Mouse (Mus musculus) monocyte, adult 5-6 weeks (primary cell): ENCODE measurements around the gene Cxcl13. TPM values are rescaled to one million over a fixed set of nuclear protein-coding genes. Genes with fewer than 3 reads are reported as not detected.

Experiments
- ATAC-seq: fragments of 153-309, 156-312 bp; replicated peaks from 2 replicates; pipeline ENCODE4 v1.8.0; 2017; ENCODE audit warnings: mild to moderate bottlenecking; ENCODE audit not compliant: low TSS enrichment, insufficient number of reproducible peaks, severe bottlenecking, poor library complexity, low FRiP score
- total RNA-seq: library from RNA; stranded (forward); fragments of 200-1000, 200-491, 200-594 nt; gene quantifications from 3 replicates; pipeline ENCODE4 v1.2.3, GENCODE M21; 2017

The Cxcl13 gene
- total RNA-seq: not detected in 3 replicates

DNA sequence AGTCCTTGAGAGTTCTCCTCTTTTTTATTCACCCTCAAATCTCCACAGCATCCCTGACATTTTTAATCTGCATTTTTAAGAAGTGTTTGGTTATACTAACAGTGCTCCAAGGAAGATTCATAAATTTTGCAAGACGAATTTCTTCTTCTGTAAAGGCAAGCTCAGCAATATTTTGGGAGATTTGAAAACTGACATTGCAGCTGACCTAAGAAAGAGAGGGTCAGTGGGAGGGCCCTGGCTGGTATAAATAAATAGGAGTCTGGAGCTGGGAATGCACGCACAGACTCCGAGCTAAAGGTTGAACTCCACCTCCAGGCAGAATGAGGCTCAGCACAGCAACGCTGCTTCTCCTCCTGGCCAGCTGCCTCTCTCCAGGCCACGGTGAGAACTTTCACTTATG lies at the start of gene Cxcl13:
Cxcl13 (plus strand) TSS at position 301 of the 400 bp plus-strand sequence.
- no peak for ATAC-seq

- ATAC-seq: no peak
Measured at GRCm38 (mm10) chr5:95911006-95911405, 45.7 kb upstream of the Cxcl13 start.

DNA sequence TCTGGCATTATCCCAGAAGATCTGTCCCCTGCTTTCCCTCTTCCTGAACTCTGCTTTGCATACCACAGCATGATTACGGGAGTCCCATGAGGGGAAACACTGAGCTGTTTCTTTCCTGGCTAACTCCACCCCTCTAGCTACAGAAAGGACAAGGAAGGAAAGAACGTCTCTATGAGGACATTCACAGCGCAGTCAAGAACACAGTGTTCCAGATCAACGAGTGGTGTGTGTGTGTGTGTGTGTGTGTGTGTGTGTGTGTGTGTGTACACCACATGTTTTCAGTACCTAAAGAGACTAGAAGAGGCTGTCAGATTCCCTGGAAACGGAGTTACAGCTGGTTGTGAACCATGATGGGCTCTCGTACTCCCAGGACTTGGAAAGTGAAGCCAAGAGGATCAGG lies 38.3 kb upstream of the Cxcl13 start:
- ATAC-seq: no peak

GRCm38 (mm10) chr5:95924023-95924422 lies 32.7 kb upstream of the Cxcl13 start:
- no peak for ATAC-seq

GRCm38 (mm10) chr5:95925204-95925930 lies 31.4 kb upstream of the Cxcl13 start:
- no peak for ATAC-seq

GRCm38 (mm10) chr5:95925931-95926263 lies 30.9 kb upstream of the Cxcl13 start:
- no peak for ATAC-seq

DNA sequence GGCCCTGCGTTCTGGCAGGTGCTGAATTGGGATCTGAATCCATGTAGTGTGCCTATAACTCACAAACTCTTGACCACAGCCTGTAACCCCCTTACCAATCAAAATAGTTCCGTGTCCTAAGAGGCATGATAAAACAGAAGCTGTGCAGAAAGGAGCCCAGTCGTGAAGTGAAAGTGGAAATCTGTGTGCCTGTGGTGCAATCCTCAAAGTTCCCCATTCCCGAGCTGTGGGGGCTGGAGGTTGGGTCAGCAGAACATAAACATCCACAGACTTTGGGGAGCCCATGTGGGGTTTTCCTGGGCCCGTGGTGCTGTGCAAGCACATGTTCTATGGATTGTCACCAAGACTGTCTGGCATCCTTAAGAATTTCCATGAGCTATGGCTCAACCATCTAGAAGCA lies 21.7 kb upstream of the Cxcl13 start:
- ATAC-seq: no peak

DNA sequence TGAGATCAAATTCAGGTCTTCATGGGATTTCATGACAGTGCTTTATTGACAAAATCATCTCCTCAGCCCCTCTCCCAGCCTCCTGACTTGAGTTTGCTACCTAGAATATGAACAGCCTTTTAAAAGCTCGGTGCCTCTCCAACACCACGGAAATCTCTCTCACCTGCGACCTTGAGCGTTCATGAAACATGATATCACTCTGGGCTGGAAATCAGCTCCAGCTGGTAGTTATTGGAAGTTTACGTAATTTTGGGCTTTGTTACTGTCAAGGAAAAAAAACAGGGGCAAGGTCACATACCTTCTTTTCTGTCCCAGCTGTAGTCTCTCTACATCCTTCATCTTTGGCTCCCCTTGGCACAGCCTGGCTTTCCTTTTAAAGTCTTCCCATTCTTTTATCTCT lies 20.7 kb upstream of the Cxcl13 start:
- no peak for ATAC-seq

- ATAC-seq: no peak
Measured at GRCm38 (mm10) chr5:95937129-95937528, 19.6 kb upstream of the Cxcl13 start.

- ATAC-seq: no peak
Measured at GRCm38 (mm10) chr5:95938044-95938625, 18.6 kb upstream of the Cxcl13 start.

DNA sequence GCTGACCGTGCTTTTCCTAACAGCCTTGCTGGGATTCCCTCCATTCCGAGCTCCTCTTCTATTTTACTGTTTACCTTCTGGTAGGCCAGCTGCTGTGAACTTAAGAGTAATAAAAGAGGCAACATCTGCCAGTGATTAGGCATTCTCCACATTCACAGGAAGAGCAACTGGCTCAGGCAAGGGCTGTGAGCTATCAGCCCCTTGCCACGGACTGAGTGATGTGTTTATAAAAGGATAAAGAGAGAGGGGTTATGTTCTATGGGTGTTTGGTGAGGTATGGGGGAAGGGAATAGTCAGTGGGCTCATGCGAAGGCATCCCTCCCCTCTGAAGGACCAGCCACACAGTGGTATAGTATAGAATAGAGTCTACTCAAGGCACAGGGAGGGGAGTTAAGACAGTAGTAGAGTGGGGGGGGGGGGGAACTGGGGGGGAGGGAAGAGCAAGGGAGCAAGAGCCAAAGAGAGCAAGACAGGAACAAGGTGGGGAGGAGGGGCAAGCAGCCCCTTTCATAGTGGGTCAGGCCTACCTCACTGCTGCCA lies 16.0 kb upstream of the Cxcl13 start:
- no peak for ATAC-seq

DNA sequence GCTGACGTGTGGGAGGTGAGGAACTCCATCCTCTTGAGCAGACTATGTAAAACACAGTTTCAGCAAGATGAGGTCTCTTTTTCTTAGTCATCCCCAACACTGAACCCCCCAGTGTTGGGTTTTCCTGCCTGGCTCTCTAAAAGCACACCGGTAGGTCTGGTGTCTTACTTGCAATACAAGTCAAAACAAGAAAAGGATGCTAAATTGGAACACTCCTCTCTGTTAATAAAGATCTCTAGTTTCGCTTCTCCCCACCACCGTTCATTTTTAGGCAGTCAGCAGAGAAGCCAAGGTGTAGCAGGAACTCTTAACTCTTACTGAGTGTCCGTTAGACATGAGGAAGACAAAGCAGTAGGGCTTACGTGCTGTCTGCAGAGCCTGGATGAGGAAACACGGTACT lies 15.2 kb upstream of the Cxcl13 start:
- no peak for ATAC-seq

- ATAC-seq: no peak
Measured at GRCm38 (mm10) chr5:95945120-95945519, 11.6 kb upstream of the Cxcl13 start.

DNA sequence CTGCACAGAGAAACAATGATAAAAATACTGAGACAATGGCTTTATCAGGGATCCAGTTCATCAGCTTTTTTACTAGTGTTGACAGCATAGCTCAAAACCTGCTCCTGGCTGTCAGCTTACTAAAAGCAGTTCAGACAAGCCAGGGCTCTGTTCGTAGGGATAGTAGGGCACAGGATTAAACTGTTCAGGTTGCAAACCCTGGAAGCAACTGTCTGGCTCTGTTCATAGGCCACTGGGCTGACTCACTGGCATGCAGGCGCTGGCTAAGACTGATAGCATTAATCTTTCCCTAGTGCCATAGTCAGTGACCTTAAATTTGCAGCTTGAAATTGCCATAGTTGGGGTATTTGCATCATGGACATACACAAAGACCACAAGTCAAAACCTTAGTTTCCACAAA lies 10.4 kb upstream of the Cxcl13 start:
- no peak for ATAC-seq

DNA sequence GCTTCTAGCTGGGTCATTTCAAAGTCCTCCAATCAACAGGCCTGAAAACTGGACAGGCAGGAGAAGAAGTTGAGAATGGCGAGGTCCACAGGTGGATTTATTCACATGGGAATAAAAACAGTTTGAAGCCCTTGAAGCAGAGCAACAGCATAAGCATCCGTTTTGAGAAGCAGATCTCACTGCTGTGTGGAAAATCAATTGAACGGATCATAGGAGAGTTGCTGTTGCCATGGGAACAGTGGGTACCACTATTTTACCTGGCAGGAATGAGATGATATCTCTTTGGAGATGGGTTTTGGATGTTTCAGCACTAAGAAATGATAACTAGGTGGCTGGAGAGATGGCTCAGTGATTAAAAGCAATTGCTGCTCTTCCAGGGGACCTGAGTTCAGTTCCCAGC lies 8.1 kb upstream of the Cxcl13 start:
- ATAC-seq: no peak

GRCm38 (mm10) chr5:95949946-95950701 lies 6.6 kb upstream of the Cxcl13 start:
- ATAC-seq: no peak

DNA sequence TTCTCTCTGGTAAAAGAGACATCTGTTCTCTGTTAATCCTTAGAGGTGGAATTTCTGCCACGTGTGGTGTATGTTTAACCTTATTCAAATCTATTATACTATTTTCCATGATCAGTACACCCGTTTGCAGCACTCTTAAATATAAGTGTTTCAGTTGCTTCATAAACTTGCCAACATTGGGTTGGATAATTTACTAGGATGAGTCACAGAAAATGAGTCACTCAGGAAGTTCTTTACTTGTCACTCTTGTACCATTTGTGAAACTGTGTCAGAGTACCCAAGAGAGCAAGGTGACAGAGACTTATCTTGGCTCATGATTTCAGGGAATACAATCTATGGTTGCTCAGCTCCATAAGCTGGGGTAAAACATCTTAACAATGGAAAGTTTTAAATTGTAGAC lies 8.2 kb downstream of the Cxcl13 start:
- ATAC-seq: no peak

GRCm38 (mm10) chr5:95966621-95967020 lies 9.9 kb downstream of the Cxcl13 start:
- ATAC-seq: no peak

DNA sequence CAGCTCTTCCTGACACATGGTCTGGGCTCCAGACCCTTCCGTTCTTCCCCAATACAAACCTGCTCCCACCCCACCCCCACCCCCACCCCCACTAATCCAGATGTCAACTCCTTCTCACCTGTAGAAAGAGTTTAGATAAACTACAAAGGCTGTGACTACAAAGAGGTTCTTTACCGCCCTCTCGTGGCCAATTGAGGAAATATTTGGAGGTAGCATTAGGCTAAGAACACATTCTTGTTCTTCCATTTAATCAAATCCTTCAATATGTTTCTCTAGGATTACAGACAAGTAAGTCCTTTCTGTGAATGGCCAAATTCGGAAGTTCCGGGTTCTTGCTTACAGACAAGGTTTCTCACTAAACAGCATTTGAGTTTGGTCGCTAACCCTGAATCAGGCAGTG lies 14.1 kb downstream of the Cxcl13 start:
- no peak for ATAC-seq

- ATAC-seq: no peak
Measured at GRCm38 (mm10) chr5:95972208-95972607, 15.5 kb downstream of the Cxcl13 start.
